Mouse (Mus musculus): ENCODE results near the gene Tsr3. TPM values are rescaled to one million over a fixed set of nuclear protein-coding genes. Genes with fewer than 3 reads are reported as not detected.
A peak's percentile ranks its signal among the peaks of the same experiment; 100 is the strongest.
"Not testable (repeated sequence)": the region's sequence is repeated elsewhere in the genome, so short reads cannot be mapped to it uniquely, and the experiment has no call there.

The Tsr3 gene
- 10 to 100 TPM; 12.7 to 14.0 TPM for total RNA-seq (2021)

DNA sequence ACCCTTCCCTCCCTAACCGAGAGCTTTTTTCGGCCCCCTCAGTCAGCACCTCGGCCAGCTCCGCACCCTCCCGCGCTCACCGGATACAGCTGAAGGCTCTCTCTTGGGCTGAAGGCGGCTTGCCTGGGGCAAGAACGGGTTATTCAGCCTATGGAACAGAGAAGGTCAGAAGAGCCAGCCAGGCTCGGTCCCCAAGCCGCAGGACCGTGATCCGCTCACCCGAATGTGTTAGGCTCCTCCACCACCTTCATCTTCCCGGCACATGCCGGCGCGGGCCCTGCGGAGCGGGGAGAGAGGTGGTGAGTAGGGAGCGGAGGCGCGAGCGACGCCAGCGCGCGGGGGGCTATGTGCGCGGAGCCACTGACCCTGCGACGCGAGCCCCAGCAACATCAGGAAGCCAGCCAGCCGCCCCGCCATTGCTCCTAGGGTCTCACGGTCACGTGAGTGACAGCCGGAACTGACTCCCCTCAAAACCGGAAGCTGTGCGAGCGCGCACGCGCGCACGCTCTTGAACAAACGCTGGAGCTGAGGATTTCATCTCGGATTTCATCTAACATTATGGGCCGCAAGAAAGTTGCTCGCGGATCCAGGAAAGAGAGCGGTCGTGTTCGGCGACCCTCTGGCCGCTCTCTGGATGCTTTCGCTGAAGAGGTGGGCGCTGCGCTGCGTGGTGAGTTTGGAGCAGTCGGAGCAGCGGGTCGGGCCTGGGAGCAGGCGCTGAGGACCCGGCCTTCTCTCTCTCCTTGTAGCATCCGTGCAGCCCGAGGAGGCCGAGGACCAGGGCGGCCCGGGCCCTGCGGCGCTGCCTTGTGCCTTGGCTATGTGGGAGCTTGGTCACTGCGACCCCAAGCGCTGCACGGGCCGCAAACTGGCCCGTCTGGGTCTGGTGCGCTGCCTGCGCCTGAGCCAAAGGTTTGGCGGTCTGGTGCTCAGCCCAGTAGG, at the start of gene Tsr3, which contains the start of gene Gnptg:
Gene Tsr3, plus strand, starts transcription at position 476 of the 942 bp plus-strand sequence.
Gene Gnptg, minus strand, starts transcription at position 430 of the 942 bp plus-strand sequence.
- peak; percentile 85 for DNase-seq

- no peak for DNase-seq
Observed at GRCm38 (mm10) chr17:25202401-25202800, 37.6 kb upstream of the Tsr3 start.

DNA sequence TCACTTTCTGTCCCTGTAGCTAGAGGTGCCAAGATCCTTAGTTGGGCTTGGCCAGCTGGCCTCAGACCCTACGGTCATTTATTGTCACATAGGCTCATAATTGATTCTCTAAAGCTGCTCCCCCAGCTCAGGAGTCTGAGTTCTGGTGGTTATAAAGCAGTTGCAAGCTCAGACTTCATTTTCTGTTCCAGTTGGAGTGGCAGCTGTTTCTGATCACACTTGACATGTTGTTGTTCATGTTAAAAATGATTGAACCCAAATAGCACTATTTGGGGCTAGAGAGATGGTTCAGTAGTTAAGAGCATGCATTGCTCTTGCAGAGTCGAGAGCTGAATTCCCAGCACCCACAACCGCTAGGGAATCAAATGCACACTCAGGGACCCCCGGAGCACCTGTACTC, 30.0 kb upstream of the Tsr3 start:
- no peak for DNase-seq

DNA sequence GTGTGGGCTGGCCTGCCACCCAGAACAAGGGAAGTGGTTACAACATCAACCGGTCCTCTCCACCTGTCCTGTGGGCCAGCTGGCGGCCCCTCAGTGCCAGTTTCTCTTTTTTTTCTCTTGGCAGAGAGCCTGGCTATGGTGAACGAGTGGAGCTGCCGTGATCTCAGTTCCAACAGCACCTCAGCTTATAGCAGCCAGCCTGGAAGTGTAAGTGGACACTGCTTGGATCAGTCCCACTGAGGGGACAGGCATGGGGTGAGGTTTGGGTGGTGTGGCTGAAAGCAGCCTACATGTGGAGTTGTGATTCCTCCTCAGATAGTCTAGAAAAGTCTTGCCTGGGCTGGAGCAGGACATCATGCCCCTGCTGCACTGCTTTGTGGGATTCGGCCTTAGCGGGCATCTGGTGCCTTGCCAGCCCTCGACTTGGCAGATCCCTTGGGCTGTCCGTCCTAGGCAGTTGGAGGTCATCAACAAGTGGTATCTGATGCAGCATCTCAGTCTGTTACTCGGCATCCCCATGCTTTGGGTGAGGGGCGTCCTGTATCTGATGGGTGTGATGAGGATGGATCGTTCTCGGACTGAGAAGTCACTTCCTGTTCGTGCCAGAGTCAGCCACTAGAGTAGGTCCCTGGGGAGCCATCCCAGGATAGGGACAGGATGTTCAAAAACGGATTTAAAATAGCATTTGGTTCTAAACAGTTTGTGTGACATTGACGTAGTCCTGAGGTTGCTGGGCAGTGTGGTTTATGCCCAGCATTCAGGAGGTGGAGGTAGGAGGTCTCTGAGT, 29.1 kb upstream of the Tsr3 start:
- DNase-seq: peak; percentile 33

GRCm38 (mm10) chr17:25211705-25212104, 28.3 kb upstream of the Tsr3 start:
- no peak for DNase-seq

GRCm38 (mm10) chr17:25215431-25215830, 24.5 kb upstream of the Tsr3 start:
- DNase-seq: no peak

DNA sequence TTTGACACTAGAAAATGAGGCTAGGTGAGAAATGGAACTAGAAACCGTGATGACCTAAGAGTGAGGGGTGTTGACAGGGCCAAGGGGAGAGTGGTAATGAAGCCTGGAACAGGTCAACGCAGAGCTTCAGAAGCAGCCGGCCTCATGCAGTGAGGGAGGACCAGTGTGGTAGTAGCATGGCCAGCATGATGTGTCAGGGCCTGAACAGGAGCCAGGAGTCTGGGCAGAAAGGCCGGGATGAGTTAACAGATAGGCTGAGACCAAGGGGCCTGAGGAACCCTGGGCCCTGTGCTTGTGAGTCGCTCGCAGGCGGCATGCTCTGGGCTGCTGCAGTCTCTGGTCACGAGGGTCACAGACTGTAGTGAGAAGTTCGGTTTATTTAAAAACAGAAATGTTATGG, 21.0 kb upstream of the Tsr3 start:
- no peak for DNase-seq

DNA sequence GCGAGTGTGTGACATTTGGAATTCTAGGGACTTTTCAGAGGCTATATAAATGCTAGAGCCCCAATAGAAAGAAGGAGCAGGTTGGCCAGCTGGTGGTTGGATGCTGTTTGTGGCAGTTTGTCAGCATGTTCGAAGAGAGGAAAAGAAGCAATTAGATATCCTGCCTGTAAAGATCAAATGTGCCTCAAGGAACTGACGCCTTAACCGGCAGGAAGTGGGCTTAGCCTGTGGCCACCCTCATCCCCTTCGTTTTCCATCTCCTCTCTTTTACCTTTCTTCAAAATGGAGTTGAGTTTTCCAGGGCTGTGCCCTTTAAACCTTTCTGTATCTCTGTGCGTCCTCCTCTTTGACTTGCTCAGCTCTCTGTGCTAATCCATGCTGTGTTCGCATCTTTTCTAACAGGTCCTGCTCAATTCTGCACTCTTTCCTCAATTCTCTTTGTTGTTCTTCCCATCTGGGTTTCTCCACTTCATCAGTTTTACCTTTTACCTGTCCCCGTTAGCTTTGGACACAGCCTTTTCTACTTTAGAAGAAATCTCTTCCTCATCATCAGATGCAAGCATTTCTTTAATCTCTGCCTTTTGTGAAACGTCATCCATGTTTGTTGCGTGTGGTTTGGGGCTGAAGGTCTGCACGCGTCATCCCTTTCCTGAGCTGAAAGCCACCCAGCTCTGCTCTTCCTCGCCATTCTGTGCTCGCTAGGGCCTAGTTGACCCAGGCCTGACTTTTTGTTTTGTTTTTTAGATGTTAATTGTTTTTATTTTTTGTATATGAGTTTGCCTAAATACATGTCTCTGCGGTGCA, 20.3 kb upstream of the Tsr3 start:
- DNase-seq: no peak

GRCm38 (mm10) chr17:25220746-25221145, 19.2 kb upstream of the Tsr3 start:
- DNase-seq: no peak

DNA sequence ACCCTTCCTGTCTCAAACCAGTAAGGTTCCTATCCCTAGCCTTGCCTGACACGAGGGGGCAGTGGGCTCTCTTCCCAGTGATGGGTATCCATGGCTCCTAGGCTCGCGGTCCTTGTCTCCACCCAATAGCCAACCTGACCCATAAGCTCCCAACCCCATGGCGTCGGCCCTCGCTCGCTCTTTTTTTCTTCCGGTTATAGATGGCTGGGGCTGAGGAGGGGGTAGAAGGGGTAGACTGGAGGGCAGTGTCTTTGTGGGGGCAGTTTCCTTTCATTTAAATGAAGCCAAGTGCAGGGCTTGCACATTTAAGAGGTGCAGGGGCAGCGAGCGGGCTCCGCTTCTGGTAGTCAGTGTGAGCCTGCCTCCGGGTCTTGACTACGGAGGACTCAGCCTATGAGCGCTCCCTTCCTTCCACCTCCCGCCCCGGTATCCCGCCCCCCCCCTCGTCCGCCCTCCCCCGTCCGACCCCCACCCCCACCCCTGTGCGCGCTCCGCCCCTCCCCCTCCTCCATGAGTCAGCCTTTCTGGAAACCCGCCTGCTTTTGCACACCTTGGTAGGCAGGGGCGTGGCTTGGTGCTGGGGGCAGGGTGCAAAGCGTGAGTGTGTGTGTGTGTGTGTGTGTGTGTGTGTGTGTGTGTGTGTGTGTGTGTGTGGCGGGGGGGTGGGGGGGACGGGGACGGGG, 18.0 kb upstream of the Tsr3 start:
- DNase-seq: peak; percentile 60

- DNase-seq: not testable (repeated sequence)
Observed at GRCm38 (mm10) chr17:25222504-25222940, 17.4 kb upstream of the Tsr3 start.

DNA sequence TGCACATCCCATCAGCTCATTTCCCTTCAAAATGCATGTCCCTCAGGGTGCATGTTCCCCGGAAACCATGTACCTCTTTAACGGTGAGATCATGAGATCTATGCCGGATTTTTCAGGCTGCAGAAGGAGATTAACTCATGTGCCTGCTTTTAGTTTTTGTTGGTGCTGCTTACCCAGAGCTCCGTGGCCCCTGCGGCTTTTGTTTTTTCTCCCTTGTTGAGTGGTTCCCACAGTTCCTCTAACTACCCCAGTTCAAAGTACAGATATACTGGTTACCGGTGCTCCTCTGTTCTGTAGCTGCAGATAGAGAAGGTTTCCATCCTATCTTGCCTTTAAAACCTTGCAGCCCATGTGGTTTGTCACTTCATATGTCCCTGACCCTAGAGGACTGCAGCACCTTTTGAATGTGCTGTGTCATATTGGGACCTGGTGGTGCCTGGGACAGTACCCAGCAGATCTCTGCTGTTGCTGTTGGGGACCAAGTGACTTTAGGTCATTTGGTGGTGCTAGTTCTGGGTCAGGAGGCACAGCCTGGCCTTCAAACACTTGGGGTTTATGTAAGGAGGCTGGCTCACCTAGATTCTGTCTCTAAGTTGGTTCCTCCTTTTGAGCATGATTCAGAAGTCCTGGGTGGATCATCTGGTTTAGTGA, 16.9 kb upstream of the Tsr3 start:
- no peak for DNase-seq

DNA sequence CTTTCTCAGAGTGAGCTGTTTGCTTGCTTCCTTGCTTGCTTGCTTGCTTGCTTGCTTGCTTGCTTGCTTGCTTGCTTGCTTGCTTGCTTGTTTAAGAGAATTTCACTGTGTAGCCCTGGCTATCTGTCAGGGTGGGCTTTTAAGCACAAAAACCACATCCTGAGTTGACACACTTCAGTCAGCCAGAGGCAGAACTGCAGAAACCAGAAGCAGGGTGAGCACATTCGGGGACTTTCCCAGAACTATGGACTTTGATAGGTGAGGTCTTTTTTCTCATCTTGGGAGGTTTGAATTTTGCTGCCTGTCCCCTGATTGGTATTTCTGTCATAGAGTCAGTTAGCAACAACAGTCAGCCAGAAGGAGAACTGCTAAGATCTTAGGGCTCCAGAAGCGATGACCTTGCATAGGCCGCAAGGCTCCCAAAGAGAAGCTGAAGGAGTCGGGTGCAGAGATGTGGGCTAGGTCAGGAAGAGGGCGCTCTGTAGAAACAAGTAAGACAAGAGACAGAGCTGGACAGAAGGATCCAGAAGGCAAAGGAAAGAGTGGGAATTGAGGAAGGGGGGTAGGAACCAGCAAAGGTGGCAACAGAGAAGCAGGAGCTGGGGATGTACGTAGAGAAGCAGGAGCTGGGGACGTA, 15.3 kb upstream of the Tsr3 start:
- DNase-seq: no peak

GRCm38 (mm10) chr17:25225659-25226058, 14.3 kb upstream of the Tsr3 start:
- no peak for DNase-seq

DNA sequence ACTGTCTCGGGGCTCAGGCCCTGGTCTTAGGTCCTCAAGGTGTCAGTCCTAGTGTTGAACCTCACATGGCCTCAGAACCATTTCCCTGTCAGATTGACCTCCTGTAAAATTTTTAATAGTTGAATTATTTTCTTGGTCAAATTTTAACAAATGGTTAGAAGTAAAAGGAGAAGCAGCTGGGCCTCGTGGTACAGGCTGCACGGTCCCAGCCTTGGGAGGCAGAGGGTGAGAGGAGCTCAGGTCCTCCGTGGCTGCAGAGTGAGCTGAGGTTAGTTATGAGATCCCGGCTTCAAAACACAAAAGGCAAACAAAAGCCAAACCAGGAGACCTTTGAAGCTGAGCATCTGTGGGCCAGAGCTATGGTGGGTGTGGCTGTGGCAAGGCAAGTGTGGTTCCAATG, 12.0 kb upstream of the Tsr3 start:
- no peak for DNase-seq

DNA sequence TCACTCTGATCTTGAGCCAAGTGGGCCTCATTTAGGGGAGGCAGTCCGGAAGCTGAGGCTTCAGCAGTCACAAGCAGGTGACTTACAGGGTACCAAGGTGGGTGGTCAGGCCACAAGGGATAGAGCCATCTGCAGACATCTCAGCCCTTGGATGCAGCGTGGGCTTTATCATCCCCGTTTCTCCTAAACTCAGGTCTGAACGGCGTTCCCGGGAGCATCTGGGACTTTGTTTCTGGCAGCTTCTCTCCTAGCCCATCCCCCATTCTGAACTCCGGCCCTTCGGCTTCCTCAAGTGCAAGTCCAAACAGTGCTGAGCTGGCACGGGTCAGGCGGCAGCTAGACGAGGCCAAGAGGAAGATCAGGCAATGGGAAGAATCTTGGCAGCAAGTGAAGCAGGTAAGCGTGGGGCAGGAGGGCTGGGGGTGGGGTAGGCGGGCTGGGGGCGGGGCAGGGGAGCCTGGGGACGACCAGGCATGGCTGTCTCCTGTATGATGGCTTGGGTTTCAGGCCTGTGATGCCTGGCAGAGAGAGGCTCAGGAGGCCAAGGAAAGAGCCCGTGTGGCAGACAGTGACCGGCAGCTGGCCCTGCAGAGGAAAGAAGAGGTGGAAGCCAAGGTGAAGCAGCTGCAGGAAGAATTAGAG, 9.8 kb upstream of the Tsr3 start:
- DNase-seq: not testable (repeated sequence)

DNA sequence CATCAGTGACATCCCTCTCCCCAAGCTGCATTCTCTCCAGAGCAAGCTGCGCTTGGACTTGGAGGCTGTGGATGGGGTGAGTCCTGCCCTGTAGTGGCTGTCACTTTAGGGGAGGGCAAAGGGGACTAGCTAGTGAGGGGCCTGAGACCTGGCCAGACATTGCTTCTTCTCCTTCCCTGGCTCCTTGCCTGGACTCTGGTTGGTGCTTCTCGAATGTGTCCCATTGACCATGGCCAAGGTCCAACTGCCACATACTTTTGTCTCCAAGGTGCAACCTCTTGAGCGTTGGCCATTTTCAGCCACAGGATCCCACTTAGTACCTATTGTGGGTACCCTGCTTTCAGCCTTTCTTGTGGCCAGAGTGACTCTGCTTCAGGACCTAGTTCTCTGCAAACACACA, 9.3 kb upstream of the Tsr3 start:
- no peak for DNase-seq

- DNase-seq: not testable (repeated sequence)
Observed at GRCm38 (mm10) chr17:25231621-25232020, 8.3 kb upstream of the Tsr3 start.

- no peak for DNase-seq
Observed at GRCm38 (mm10) chr17:25235635-25236034, 4.3 kb upstream of the Tsr3 start.

DNA sequence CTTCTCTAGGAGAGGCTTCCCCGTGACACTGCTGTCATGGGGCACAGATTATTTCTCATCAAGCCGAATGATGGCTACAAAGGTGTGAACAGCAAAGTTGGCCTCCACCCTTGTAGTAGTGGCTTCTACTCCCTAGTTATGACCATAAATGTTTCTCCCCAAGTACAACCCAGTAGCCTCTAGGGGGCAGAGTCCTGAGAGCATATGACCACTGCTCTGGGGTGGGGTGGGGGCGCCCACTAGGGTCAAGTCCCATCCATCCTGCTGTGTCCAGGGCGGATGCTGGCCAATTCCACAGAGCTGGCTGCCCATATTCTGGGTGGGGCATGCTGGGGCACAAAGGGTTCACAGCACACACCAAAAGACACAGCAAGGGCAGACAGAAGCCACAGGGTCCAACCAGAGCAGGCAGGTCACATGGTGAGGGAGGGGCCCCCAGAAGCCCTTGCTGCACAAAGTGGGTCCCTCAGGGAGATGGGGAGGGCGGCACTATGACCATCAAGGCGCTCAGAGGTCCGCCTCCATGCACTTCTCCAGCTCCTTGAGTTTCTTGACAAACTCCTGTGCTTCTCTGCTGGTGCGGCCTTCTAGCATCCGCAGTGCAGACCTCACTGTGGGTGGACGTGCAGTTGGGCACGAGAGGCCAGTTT, 3.3 kb downstream of the Tsr3 start:
- no peak for DNase-seq

Measured in heart, postnatal 4 days (tissue).